Mouse (Mus musculus): ENCODE measurements around the gene Isoc2a.

- TF ChIP-seq EP300 (IDR thresholded peaks at IDR 0.05; ENCODE audit: insufficient read depth, low read depth, low read length): no peak
- no peak for TF ChIP-seq CTCF (IDR thresholded peaks at IDR 0.05; ENCODE audit: low read depth, low read length)
- no peak for TF ChIP-seq POLR2A (IDR thresholded peaks at IDR 0.05; ENCODE audit: insufficient read depth, low read length)
Observed at GRCm38 (mm10) chr7:4917494-4917893, 40.5 kb downstream of the Isoc2a start.
